Mouse (Mus musculus) thymus, postnatal 36 days (tissue): ENCODE data around the gene Pafah1b3.
"Not testable (repeated sequence)": the region's sequence is repeated elsewhere in the genome, so short reads cannot be mapped to it uniquely, and the experiment has no call there.

Source experiments
- DNase-seq, 2 experiments: peaks; one replicate each; pipeline ENCODE4 v3.0.0; 2022; ENCODE audit warnings: mixed read lengths in 2 of 2

The Pafah1b3 gene

GRCm38 (mm10) chr7:25267751-25268463, 29.9 kb downstream of the Pafah1b3 start:
- DNase-seq, result peak; percentile 97 to 100

- peak; percentile 97 to 99 for DNase-seq
Measured at GRCm38 (mm10) chr7:25267301-25267750, 30.5 kb downstream of the Pafah1b3 start, which contains the start of gene Cic. Gene Cic (plus strand): TSS chr7:25267704.

GRCm38 (mm10) chr7:25266180-25266962, 31.4 kb downstream of the Pafah1b3 start:
- no peak for DNase-seq

GRCm38 (mm10) chr7:25265743-25266142, 32.0 kb downstream of the Pafah1b3 start:
- DNase-seq, result not testable (repeated sequence)

GRCm38 (mm10) chr7:25263968-25264870, 33.6 kb downstream of the Pafah1b3 start:
- no peak for DNase-seq

GRCm38 (mm10) chr7:25261896-25262295, 35.9 kb downstream of the Pafah1b3 start:
- no peak for DNase-seq

GRCm38 (mm10) chr7:25251822-25252221, 46.0 kb downstream of the Pafah1b3 start:
- no peak for DNase-seq

- peak; percentile 22 to 65 for DNase-seq
Measured at GRCm38 (mm10) chr7:25251071-25251791, 46.6 kb downstream of the Pafah1b3 start.

- DNase-seq, result peak; percentile 94 to 95
Measured at GRCm38 (mm10) chr7:25250141-25250972, 47.4 kb downstream of the Pafah1b3 start, which contains the start of gene Erf. Gene Erf (minus strand): TSS chr7:25250761.

GRCm38 (mm10) chr7:25249314-25250140, 48.3 kb downstream of the Pafah1b3 start:
- peak; percentile 80 to 86 for DNase-seq

GRCm38 (mm10) chr7:25248846-25249313, 48.9 kb downstream of the Pafah1b3 start:
- DNase-seq, result no peak

- peak in 1 of 2 experiments; percentile 46 for DNase-seq
Measured at GRCm38 (mm10) chr7:25248018-25248647, 49.7 kb downstream of the Pafah1b3 start.

GRCm38 (mm10) chr7:25247498-25247897, 50.3 kb downstream of the Pafah1b3 start:
- DNase-seq, result no peak

GRCm38 (mm10) chr7:25246759-25247137, 51.0 kb downstream of the Pafah1b3 start:
- no peak for DNase-seq

- no peak for DNase-seq
Measured at GRCm38 (mm10) chr7:25246079-25246758, 51.6 kb downstream of the Pafah1b3 start.
